ENCODE assay signal across 11 mouse cellular contexts in genomic region chr7:121466331-121466730, GRCm38 (mm10).
"Had no signal": no experiment of that assay in that cellular context is flagged by ENCODE, and none has a peak within 500 bp of the region (broad histone marks: within the 10 kb centered on the region; RNA-seq: fewer than 3 reads in every experiment).

No protein-coding gene starts in this region.

- H3K27me3 ChIP-seq: limb, embryonic 13.5 days; midbrain, embryonic 12.5 days; neural tube, embryonic 13.5 days had no signal

- DNase-seq: kidney, postnatal 25 days; layer of hippocampus, adult 9-11 months; layer of hippocampus, postnatal 36 days; lung, adult 18-20 months; right cerebral cortex, postnatal 14 days; thymus, postnatal 36 days had no signal

- H3K27ac ChIP-seq: limb, embryonic 13.5 days; liver, embryonic 14.5 days; midbrain, embryonic 12.5 days; neural tube, embryonic 13.5 days had no signal

- H3K4me1 ChIP-seq: limb, embryonic 13.5 days; midbrain, embryonic 12.5 days; neural tube, embryonic 13.5 days had no signal

- ATAC-seq: midbrain, embryonic 16.5 days had no signal

- H3K9ac ChIP-seq: limb, embryonic 13.5 days; liver, embryonic 14.5 days; midbrain, embryonic 12.5 days; neural tube, embryonic 13.5 days had no signal

- H3K4me3 ChIP-seq: limb, embryonic 13.5 days; midbrain, embryonic 12.5 days; neural tube, embryonic 13.5 days had no signal

- H3K36me3 ChIP-seq: limb, embryonic 13.5 days; midbrain, embryonic 12.5 days; neural tube, embryonic 13.5 days had no signal

- H3K9me3 ChIP-seq: limb, embryonic 13.5 days; midbrain, embryonic 12.5 days; neural tube, embryonic 13.5 days had no signal

- H3K4me2 ChIP-seq: limb, embryonic 13.5 days; midbrain, embryonic 12.5 days; neural tube, embryonic 13.5 days had no signal
